Mouse (Mus musculus) limb, embryonic 13.5 days (tissue): ENCODE measurements around the gene Commd9. TPM values are rescaled to one million over a fixed set of nuclear protein-coding genes. Genes with fewer than 3 reads are reported as not detected.

Experiments
- ATAC-seq: fragments of 200-750 bp; cut with Nextera tagmentation; 2 replicates; pipeline ENCODE4 v1.8.0; 2017; ENCODE audit warnings: low read depth, moderate number of reproducible peaks, moderate TSS enrichment; ENCODE audit not compliant: low FRiP score
- H3K27ac ChIP-seq: fragments of 300-500 bp; sonication (generic); 2 replicates; pipeline ENCODE4 v1.5.1; 2015; ENCODE audit warnings: inconsistent platforms, mild to moderate bottlenecking, moderate library complexity
- H3K27me3 ChIP-seq: fragments of 300-500 bp; sonication (generic); 2 replicates; pipeline ENCODE4 v1.6.1; 2015; ENCODE audit warnings: mild to moderate bottlenecking, inconsistent platforms
- H3K36me3 ChIP-seq: fragments of 300-500 bp; sonication (generic); 2 replicates; pipeline ENCODE4 v1.6.1; 2015; ENCODE audit warnings: inconsistent platforms, mild to moderate bottlenecking, moderate library complexity
- H3K4me1 ChIP-seq: fragments of 300-500 bp; sonication (generic); 2 replicates; pipeline ENCODE4 v1.6.1; 2015; ENCODE audit warnings: inconsistent platforms
- H3K4me2 ChIP-seq: fragments of 300-500 bp; sonication (generic); replicated peaks from 2 replicates; pipeline ENCODE4 v1.6.1; 2015; ENCODE audit warnings: inconsistent platforms, mild to moderate bottlenecking, moderate library complexity
- H3K4me3 ChIP-seq: fragments of 300-500 bp; sonication (generic); 2 replicates; pipeline ENCODE4 v1.5.1; 2015; ENCODE audit warnings: moderate library complexity, mild to moderate bottlenecking, inconsistent platforms
- H3K9ac ChIP-seq: fragments of 300-500 bp; sonication (generic); 2 replicates; pipeline ENCODE4 v1.6.1; 2015; ENCODE audit warnings: mild to moderate bottlenecking, inconsistent platforms
- H3K9me3 ChIP-seq: fragments of 300-500 bp; sonication (generic); 2 replicates; pipeline ENCODE4 v1.6.1; 2016; ENCODE audit warnings: inconsistent platforms
- WGBS: fragments of 180-500 bp; shearing (Covaris S2); methylation state at CpG from one replicate; pipeline ENCODE4 v1.1.7; 2015; 5-methylcytosine and 5-hydroxymethylcytosine counted together
- polyA plus RNA-seq: library from polyadenylated mRNA; unstranded; fragments of >200 nt; fragmentation: Nextera tagmentation; extraction: Ambion mirVana; gene quantifications from 2 replicates; pipeline ENCODE4 v1.2.1, GENCODE M21; 2015

Gene Commd9
- polyA plus RNA-seq, 1 experiment from 2014 or later: 62.6 TPM

- no peak overlapping the region for H3K27ac ChIP-seq
- no peak overlapping the region for H3K9ac ChIP-seq
- H3K36me3 ChIP-seq: no peaks in the 10 kb centered on the region
- no peaks in the 10 kb centered on the region for H3K27me3 ChIP-seq
- peaks cover 8% of the 10 kb centered on the region for H3K4me1 ChIP-seq
- no peak overlapping the region for H3K4me2 ChIP-seq
- no peaks in the 10 kb centered on the region for H3K9me3 ChIP-seq
- no peak overlapping the region for H3K4me3 ChIP-seq
- no peak for ATAC-seq
- WGBS: 94% methylated on average over 8 of the region's 8 CpGs
Observed at GRCm38 (mm10) chr2:101888886-101889285, 2.8 kb downstream of the Commd9 start.

DNA sequence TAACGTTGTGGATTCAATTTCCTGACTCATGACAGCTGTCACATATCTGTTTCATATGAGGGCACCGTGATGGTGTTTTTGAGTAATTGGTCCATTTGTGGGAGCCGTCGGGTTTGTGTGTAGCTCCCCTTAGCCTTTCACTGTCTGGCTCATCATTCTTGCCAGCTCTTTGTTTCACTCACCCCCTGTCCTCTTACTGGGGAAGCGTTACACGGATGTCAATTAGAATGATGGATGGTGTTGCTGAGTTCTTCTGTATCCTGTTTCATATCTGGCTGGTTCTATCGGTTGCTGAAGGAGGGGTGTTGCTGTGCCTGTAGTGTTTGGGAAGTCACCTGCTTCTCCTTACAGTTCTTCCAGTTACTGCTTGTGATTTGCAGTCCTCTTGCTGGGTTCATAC lies 5.1 kb downstream of the Commd9 start:
- Histone ChIP-seq H3K4me2 (no peak overlapping the region), H3K4me3 (no peak overlapping the region), H3K36me3 (peaks cover 8% of the 10 kb centered on the region), H3K9ac (no peak overlapping the region), H3K9me3 (no peaks in the 10 kb centered on the region), H3K27ac (no peak overlapping the region), H3K4me1 (peaks cover 8% of the 10 kb centered on the region), H3K27me3 (no peaks in the 10 kb centered on the region)
- 47% methylated on average over 7 of the region's 7 CpGs for WGBS
- no peak for ATAC-seq

DNA sequence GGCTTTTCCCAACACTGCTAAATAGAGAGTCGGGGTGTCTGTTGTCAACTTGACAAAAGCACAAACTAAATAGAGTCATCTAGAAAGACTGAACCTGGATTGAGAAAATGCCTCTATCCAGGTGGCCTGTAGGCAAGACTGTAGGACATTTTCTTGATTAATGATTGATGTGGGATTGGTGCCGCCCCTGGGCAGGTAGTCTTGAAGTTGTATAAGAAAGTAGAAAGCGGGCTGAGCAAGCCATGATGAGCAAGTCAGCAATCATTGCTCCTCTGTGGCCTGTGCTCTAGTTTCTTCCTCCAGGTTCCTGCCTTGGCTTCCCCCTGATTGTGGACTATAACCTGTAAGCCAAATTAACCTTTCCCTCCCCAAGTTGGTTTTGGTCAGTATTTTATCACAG lies 8.1 kb downstream of the Commd9 start:
- Histone ChIP-seq H3K36me3 (peaks cover 22% of the 10 kb centered on the region), H3K9me3 (no peaks in the 10 kb centered on the region), H3K27ac (no peak overlapping the region), H3K27me3 (no peaks in the 10 kb centered on the region), H3K9ac (no peak overlapping the region), H3K4me1 (no peaks in the 10 kb centered on the region), H3K4me3 (no peak overlapping the region), H3K4me2 (no peak overlapping the region)
- no peak for ATAC-seq
- 90% methylated on average over 3 of the region's 3 CpGs for WGBS

DNA sequence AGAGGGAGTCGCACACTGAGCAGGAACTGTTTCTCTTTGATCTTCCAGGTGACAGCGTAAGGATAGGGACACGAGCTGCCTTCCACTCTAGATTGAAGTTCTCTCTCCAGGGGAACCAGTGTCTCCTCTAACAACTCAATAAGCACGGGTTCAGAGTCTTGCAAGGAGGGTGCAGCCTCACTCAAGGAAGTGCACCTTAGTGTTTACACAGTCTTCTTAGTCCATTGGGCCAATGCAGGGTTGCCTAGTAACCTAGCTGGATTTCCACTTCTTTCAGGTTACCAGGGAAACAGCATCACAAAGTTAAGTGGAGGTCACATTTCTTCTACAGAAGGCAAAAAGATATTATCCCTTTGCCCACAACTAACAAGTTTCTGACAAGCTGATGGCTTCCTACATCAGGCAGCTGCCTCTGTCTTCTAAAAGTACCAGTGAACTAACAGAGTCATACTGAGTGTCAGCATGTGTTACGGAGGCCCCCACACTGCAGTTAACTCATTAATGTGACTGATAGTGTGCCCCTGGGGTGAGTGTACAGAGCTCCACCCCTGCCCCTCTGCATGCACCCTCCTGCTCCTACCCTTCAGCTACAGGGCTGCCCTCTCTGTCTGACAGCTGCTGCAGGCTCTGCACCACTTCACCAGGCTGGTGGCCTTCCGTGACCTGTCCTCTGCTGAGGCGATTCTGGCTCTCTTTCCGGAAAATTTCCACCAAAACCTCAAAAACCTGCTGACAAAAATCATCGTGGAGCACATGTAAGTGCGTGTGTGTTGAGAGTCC lies 10.6 kb downstream of the Commd9 start:
- Histone ChIP-seq H3K36me3 (peaks cover 41% of the 10 kb centered on the region), H3K9ac (no peak overlapping the region), H3K4me2 (no peak overlapping the region), H3K9me3 (no peaks in the 10 kb centered on the region), H3K27ac (no peak overlapping the region), H3K4me1 (no peaks in the 10 kb centered on the region), H3K27me3 (no peaks in the 10 kb centered on the region), H3K4me3 (no peak overlapping the region)
- WGBS: 71% methylated on average over 10 of the region's 10 CpGs
- no peak for ATAC-seq

DNA sequence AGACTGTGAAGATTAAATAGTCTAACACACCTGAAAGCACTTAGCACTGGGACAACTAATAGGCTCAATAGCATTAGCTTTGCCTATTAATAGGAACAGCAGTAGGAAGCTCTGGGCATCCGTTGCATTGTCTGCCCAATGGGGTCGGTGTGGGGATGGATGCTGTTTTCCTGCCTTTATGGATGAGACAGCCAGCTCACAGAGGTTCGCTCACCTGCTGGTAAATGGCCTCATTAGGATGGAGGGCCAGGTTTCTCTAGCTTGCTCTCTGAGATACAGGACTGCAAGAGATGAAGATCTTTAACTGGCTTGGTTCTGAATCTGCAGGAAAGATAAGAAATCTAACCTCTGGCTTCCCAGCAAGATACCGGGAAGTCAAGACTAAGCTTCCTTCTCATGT lies 16.1 kb downstream of the Commd9 start:
- Histone ChIP-seq H3K9ac (no peak overlapping the region), H3K9me3 (no peaks in the 10 kb centered on the region), H3K4me2 (no peak overlapping the region), H3K27me3 (no peaks in the 10 kb centered on the region), H3K27ac (no peak overlapping the region), H3K36me3 (peaks cover 28% of the 10 kb centered on the region), H3K4me3 (no peak overlapping the region), H3K4me1 (peaks cover 5% of the 10 kb centered on the region)
- WGBS: 67% methylated on average over 4 of the region's 4 CpGs
- no peak for ATAC-seq

- 24% methylated on average over 21 of the region's 21 CpGs for WGBS
- H3K27ac ChIP-seq: no peak overlapping the region
Observed at GRCm38 (mm10) chr2:101905534-101906378, 19.7 kb downstream of the Commd9 start.

GRCm38 (mm10) chr2:101906379-101906690 lies 20.3 kb downstream of the Commd9 start:
- H3K27ac ChIP-seq: no peak overlapping the region
- WGBS: 58% methylated on average over 5 of the region's 5 CpGs
- peak overlapping the region; percentile 55 for H3K4me2 ChIP-seq
- no peaks in the 10 kb centered on the region for H3K9me3 ChIP-seq
- 0 out of 2 replicates have a peak, but pooled peaks have one; percentile 24 for ATAC-seq
- no peak overlapping the region for H3K4me3 ChIP-seq
- 0 out of 2 replicates have a peak overlapping the region, but pooled peaks have one; percentile 40 for H3K9ac ChIP-seq
- peaks cover 5% of the 10 kb centered on the region for H3K4me1 ChIP-seq
- H3K36me3 ChIP-seq: peaks cover 13% of the 10 kb centered on the region
- H3K27me3 ChIP-seq: no peaks in the 10 kb centered on the region

More at GRCm38 (mm10) chr2:101905534-101906378, 19.7 kb downstream of the Commd9 start:
- ATAC-seq: peak; percentile 71
- H3K27me3 ChIP-seq: no peaks in the 10 kb centered on the region
- peaks cover 5% of the 10 kb centered on the region for H3K4me1 ChIP-seq
- peak overlapping the region; percentile 40; the same call in 1 of the 2 replicates for H3K9ac ChIP-seq
- peaks cover 18% of the 10 kb centered on the region for H3K36me3 ChIP-seq
- peak overlapping the region; percentile 13; the same call in 1 of the 2 replicates for H3K4me3 ChIP-seq
- no peaks in the 10 kb centered on the region for H3K9me3 ChIP-seq
- H3K4me2 ChIP-seq: peak overlapping the region; percentile 55

DNA sequence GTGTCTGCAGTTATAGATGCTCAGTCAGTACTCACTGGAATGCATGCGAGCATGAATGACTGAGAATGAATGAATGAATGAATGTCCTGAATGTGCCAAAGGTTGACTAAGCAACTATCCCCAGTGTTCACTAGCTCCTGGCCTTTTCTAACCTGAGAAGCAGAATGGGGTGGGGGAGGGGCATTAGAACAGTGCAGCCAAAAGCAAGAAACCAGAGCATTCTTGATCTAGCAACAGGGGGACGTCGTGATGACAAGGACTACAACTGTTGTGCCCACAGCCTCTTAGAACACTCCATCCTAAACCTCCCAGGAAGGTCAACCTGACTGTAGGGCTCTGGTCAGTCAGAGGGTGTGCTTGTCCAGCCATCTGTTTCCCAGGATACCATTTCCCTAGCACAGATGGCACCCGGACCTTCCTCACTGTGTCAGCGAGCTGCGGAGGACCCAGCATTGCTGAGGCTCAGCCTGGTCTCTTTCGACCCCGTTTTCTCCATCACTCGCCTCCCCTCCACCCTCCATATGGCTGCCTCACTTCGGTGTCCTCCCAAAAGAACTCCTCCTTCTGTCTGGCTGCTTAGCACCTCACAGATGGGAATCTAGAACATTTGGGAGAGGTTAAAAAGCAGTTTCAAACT lies 21.5 kb downstream of the Commd9 start:
- Histone ChIP-seq H3K9ac (no peak overlapping the region), H3K9me3 (no peaks in the 10 kb centered on the region), H3K4me2 (no peak overlapping the region), H3K36me3 (peaks cover 7% of the 10 kb centered on the region), H3K27ac (no peak overlapping the region), H3K4me1 (peaks cover 5% of the 10 kb centered on the region), H3K4me3 (no peak overlapping the region), H3K27me3 (no peaks in the 10 kb centered on the region)
- no peak for ATAC-seq
- WGBS: 66% methylated on average over 10 of the region's 10 CpGs

GRCm38 (mm10) chr2:101908773-101909172 lies 22.7 kb downstream of the Commd9 start:
- WGBS: 75% methylated on average over 13 of the region's 13 CpGs
- Histone ChIP-seq H3K9me3 (no peaks in the 10 kb centered on the region), H3K4me3 (no peak overlapping the region), H3K36me3 (peaks cover 7% of the 10 kb centered on the region), H3K9ac (no peak overlapping the region), H3K4me1 (peaks cover 5% of the 10 kb centered on the region), H3K27ac (no peak overlapping the region), H3K4me2 (no peak overlapping the region), H3K27me3 (no peaks in the 10 kb centered on the region)
- no peak for ATAC-seq

DNA sequence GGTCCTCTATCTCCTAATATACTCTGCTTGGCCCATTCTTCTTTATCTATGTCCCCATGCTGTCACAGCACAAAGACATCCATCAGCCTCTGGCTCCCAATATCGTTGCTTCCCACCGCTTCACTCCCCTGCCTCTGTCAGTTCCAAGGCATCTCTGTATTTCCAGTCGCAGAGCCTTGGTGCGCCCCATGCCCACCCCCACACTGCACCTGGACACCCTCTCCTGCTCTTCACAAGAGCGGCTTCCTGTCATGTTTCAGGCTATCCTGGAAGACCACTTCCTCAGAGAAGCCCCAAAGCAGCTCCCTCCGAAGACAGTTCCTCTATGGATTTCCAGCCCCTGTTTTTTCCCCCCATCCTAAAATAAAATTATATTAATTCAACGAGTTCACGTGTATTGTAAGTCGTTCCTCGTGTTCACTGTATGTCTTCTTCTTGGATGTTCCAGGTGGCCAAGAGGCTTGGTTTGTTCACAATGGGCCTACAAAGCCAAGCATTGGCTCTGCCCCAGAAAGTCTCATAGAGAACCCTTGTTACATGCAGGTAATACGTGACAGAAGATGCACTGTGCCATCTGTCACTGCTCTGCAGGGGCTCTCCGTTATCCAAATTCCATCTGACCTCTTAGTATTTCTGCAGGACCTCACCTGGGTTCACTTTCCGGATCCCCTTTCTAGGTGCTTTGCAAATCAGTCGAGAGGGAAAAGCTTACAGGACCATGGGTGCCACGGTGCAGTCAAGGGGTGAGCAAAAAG lies 23.5 kb downstream of the Commd9 start:
- Histone ChIP-seq H3K27me3 (no peaks in the 10 kb centered on the region), H3K9ac (no peak overlapping the region), H3K27ac (no peak overlapping the region), H3K4me2 (no peak overlapping the region), H3K36me3 (peaks cover 7% of the 10 kb centered on the region), H3K4me3 (no peak overlapping the region), H3K4me1 (peaks cover 5% of the 10 kb centered on the region), H3K9me3 (no peaks in the 10 kb centered on the region)
- 91% methylated on average over 15 of the region's 15 CpGs for WGBS
- ATAC-seq: no peak

DNA sequence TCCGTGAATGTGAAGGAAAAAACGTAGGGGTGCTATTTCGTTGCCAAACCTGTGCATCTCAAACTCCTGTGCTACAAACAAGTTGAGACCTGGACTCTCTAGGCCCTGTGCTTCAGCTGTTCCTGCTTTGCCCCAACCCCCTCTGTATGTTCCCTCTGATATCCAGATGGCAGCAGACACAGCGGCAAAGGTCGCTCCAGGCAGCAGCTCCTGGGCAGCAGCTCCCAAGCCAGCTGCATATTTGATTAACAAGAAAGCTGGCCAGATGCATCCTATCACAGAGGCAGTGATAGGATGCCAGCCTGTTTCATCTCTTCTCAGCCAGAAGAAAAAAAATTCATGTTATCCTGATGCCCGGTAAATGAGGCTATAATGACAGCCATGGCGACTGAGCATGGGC lies 32.5 kb downstream of the Commd9 start:
- Histone ChIP-seq H3K9ac (no peak overlapping the region), H3K27ac (no peak overlapping the region), H3K9me3 (peaks cover 7% of the 10 kb centered on the region; the same call in 1 of the 2 replicates), H3K4me1 (peaks cover 8% of the 10 kb centered on the region), H3K4me3 (no peak overlapping the region), H3K4me2 (no peak overlapping the region), H3K27me3 (no peaks in the 10 kb centered on the region), H3K36me3 (no peaks in the 10 kb centered on the region)
- 69% methylated on average over 7 of the region's 7 CpGs for WGBS
- no peak for ATAC-seq
